7 mouse cellular contexts compared by ENCODE assay signal in genomic region chr8:106892210-106892805, GRCm38 (mm10). TPM values are rescaled to one million over a fixed set of nuclear protein-coding genes. Genes with fewer than 3 reads are reported as not detected.
DNase-seq lines count a peak whose midpoint lies in the region; ATAC-seq and TF ChIP-seq lines count a peak whose summit lies in the region.

No protein-coding gene starts in this region.

- WGBS in hindbrain, embryonic 11.5 days = under 1% methylated on average over 15 of the region's 15 CpGs
- WGBS in liver, embryonic 16.5 days (ENCODE audit: insufficient replicate concordance) = under 1% methylated on average over 15 of the region's 15 CpGs
- WGBS in olfactory bulb, adult 2 months = under 1% methylated on average over 15 of the region's 15 CpGs

- H3K36me3 ChIP-seq in E14TG2a.4 (ENCODE audit: insufficient read depth, low read length) = peaks cover 57% of the 10 kb centered on the region
- no peaks in the 10 kb centered on the region for H3K36me3 ChIP-seq in hindbrain, embryonic 11.5 days (ENCODE audit: control insufficient read depth, insufficient read depth, low read length)
- H3K36me3 ChIP-seq in liver, embryonic 16.5 days (ENCODE audit: control insufficient read depth, insufficient read depth) = peaks cover 7% of the 10 kb centered on the region

- peaks cover 71% of the 10 kb centered on the region for H3K4me1 ChIP-seq in E14TG2a.4 (replicated peaks; ENCODE audit: low read depth, low read length)
- no peaks in the 10 kb centered on the region for H3K4me1 ChIP-seq in hindbrain, embryonic 11.5 days (replicated peaks; ENCODE audit: control insufficient read depth, insufficient read depth, low read length)
- peaks cover 15% of the 10 kb centered on the region for H3K4me1 ChIP-seq in liver, embryonic 16.5 days (ENCODE audit: control insufficient read depth, low read depth, low read length)
- peaks cover 5% of the 10 kb centered on the region for H3K4me1 ChIP-seq in olfactory bulb, adult 2 months (ENCODE audit: control insufficient read depth, insufficient read depth, low read length)

- peak overlapping the region; percentile 60 for H3K4me2 ChIP-seq in hindbrain, embryonic 11.5 days (replicated peaks; ENCODE audit: low read depth, low read length)
- peak overlapping the region; percentile 90 for H3K4me2 ChIP-seq in liver, embryonic 16.5 days (ENCODE audit: low read depth, low read length)

- peak overlapping the region; percentile 97 for H3K9ac ChIP-seq in hindbrain, embryonic 11.5 days (ENCODE audit: low read depth, low read length)
- peak overlapping the region; percentile 91 for H3K9ac ChIP-seq in liver, embryonic 16.5 days (ENCODE audit: low read depth, low read length)

- peak; percentile 27 to 33 for DNase-seq in B cell, adult 2 months
- DNase-seq in embryo, embryonic 9.5 days (ENCODE audit: extremely low spot score) = peak; percentile 80
- DNase-seq in hindbrain, embryonic 11.5 days (ENCODE audit: low spot score) = peak; percentile 68
- DNase-seq in layer of hippocampus, postnatal 36 days = no peak

- no peaks in the 10 kb centered on the region for H3K9me3 ChIP-seq in E14TG2a.4 (ENCODE audit: low read length)
- no peaks in the 10 kb centered on the region for H3K9me3 ChIP-seq in hindbrain, embryonic 11.5 days (ENCODE audit: control insufficient read depth, low read length)
- no peaks in the 10 kb centered on the region for H3K9me3 ChIP-seq in liver, embryonic 16.5 days (replicated peaks; ENCODE audit: control insufficient read depth, low read length)

- peak overlapping the region; percentile 91 for H3K27ac ChIP-seq in hindbrain, embryonic 11.5 days (ENCODE audit: low read depth, low read length)
- H3K27ac ChIP-seq in liver, embryonic 16.5 days (ENCODE audit: low read length) = peak overlapping the region; percentile 86
- H3K27ac ChIP-seq in olfactory bulb, adult 2 months (ENCODE audit: insufficient read depth, low read depth, low read length) = no peak overlapping the region

- H3K4me3 ChIP-seq in E14TG2a.4 (replicated peaks; ENCODE audit: low read length) = peak overlapping the region; percentile 98
- peak overlapping the region; percentile 96 for H3K4me3 ChIP-seq in hindbrain, embryonic 11.5 days (ENCODE audit: low read depth, low read length)
- H3K4me3 ChIP-seq in liver, embryonic 16.5 days (ENCODE audit: low read depth, low read length) = peak overlapping the region; percentile 80
- H3K4me3 ChIP-seq in olfactory bulb, adult 2 months (ENCODE audit: insufficient read depth, low read depth, low read length) = peak overlapping the region; percentile 91

- no peaks in the 10 kb centered on the region for H3K27me3 ChIP-seq in E14TG2a.4 (ENCODE audit: insufficient read depth, low read length)
- no peaks in the 10 kb centered on the region for H3K27me3 ChIP-seq in hindbrain, embryonic 11.5 days (ENCODE audit: control insufficient read depth, insufficient read depth, low read length)
- H3K27me3 ChIP-seq in liver, embryonic 16.5 days (ENCODE audit: control insufficient read depth, insufficient read depth, low read depth, low read length) = no peaks in the 10 kb centered on the region

- no peak for TF ChIP-seq CTCF in E14TG2a.4 (conservative IDR thresholded peaks at IDR 0.05; ENCODE audit: low read length)
- no peak for TF ChIP-seq CTCF in olfactory bulb, adult 2 months (IDR thresholded peaks at IDR 0.05; ENCODE audit: insufficient read depth, low read depth, low read length)

- no peak for TF ChIP-seq POLR2A in olfactory bulb, adult 2 months (IDR thresholded peaks at IDR 0.05; ENCODE audit: insufficient read depth, low read depth, low read length)

- ATAC-seq in hindbrain, embryonic 11.5 days (ENCODE audit: low FRiP score) = no peak
- no peak for ATAC-seq in liver, embryonic 16.5 days (ENCODE audit: low read depth)

RNA-seq across cellular contexts. Expression of gene Utp4, which starts 1.1 kb away (rescaled TPM):
- 65.7 and 73.0 TPM in 2 replicates for polyA plus RNA-seq in hindbrain, embryonic 11.5 days (2014; fragmentation: Nextera tagmentation; extraction: Ambion mirVana)
- 26.1 and 27.7 TPM in 2 replicates for polyA plus RNA-seq in liver, embryonic 16.5 days (2015; fragmentation: Nextera tagmentation; extraction: Ambion mirVana)
- polyA plus RNA-seq in olfactory bulb, adult 2 months (2012; ENCODE audit: insufficient read depth, insufficient read length, low replicate concordance, missing spikeins) = not detected in 2 replicates
- total RNA-seq in layer of hippocampus, postnatal 36 days (2021) = 10 to 100 TPM; 41.0 to 43.5 TPM

RNA-seq across cellular contexts. Expression of gene Has3, which starts 22.3 kb away (rescaled TPM):
- polyA plus RNA-seq in hindbrain, embryonic 11.5 days (2014; fragmentation: Nextera tagmentation; extraction: Ambion mirVana) = 0.29 and 0.39 TPM in 2 replicates
- 0.02 and 0.04 TPM in 2 replicates for polyA plus RNA-seq in liver, embryonic 16.5 days (2015; fragmentation: Nextera tagmentation; extraction: Ambion mirVana)
- polyA plus RNA-seq in olfactory bulb, adult 2 months (2012; ENCODE audit: insufficient read depth, insufficient read length, low replicate concordance, missing spikeins) = not detected in 2 replicates
- 1 to 10 TPM; 1.5 to 1.9 TPM for total RNA-seq in layer of hippocampus, postnatal 36 days (2021)

RNA-seq across cellular contexts. Expression of gene Sntb2, which starts 43.2 kb away (rescaled TPM):
- 7.5 and 9.9 TPM in 2 replicates for polyA plus RNA-seq in hindbrain, embryonic 11.5 days (2014; fragmentation: Nextera tagmentation; extraction: Ambion mirVana)
- polyA plus RNA-seq in liver, embryonic 16.5 days (2015; fragmentation: Nextera tagmentation; extraction: Ambion mirVana) = 1.0 and 1.3 TPM in 2 replicates
- not detected in 2 replicates for polyA plus RNA-seq in olfactory bulb, adult 2 months (2012; ENCODE audit: insufficient read depth, insufficient read length, low replicate concordance, missing spikeins)
- 10 to 100 TPM; 22.4 to 27.9 TPM for total RNA-seq in layer of hippocampus, postnatal 36 days (2021)

Comparison
In these comparisons a context has a peak if more than half of its experiments do, and no peak if none do; other contexts are left out.
1. DNase-seq: peak in B cell, adult 2 months (2 of 2), embryo, embryonic 9.5 days (single experiment) and hindbrain, embryonic 11.5 days (single experiment); none in layer of hippocampus, postnatal 36 days (0 of 2).
2. RNA of gene Utp4, which starts 1.1 kb away (polyA plus RNA-seq): 65.7 to 73.0 TPM in hindbrain, embryonic 11.5 days and 26.1 to 27.7 TPM in liver, embryonic 16.5 days; not detected in olfactory bulb, adult 2 months; every median in the first group is over 10 times any median in the second.
3. Peak in every context shown above with its lines, with median percentiles within 50 percentile points of each other: H3K4me3 ChIP-seq.